Mouse (Mus musculus) lung, postnatal 0 days (tissue): ENCODE results near the gene Lrit3.

Source experiments
- CTCF ChIP-seq: IDR thresholded peaks from 2 replicates; pipeline ENCODE4 v1.5.1; 2016; ENCODE audit warnings: antibody characterized with exemption, mild to moderate bottlenecking
- EP300 ChIP-seq: IDR thresholded peaks from 2 replicates; pipeline ENCODE4 v1.6.1; 2016; ENCODE audit warnings: antibody characterized with exemption, mild to moderate bottlenecking, control low read depth

DNA sequence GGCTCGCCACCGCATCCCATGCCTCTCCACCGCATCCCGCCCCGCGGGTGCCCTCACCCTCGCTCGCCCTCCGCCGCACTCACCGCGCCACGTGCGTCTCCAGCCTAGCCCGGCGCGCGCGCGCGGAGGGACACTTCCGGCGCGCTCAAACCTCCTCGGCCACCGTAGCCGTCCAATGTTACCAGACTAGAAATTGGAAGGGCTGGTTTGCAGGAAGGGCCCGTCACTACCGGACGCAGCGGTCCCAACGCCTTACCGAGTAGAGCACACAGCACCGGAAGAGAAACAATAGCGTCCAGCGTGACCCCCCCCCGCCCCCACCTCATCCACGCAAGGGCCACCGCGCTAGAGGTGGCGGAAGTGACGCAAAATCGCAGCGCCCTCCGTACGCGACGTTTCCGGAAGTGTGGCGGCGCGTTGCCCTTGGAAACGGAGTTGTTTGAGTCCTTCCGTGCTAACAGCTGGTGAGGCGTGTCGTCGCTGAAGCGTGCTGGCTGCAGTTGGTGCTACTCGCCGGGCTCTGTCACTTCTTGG lies 27.3 kb upstream of the Lrit3 start, which contains the start of gene Gar1:
- TF ChIP-seq CTCF (no peak), EP300 (no peak; the same call in 1 of the 2 replicates)
